Mouse (Mus musculus): Measurements from ENCODE around the gene Itgbl1.

DNA sequence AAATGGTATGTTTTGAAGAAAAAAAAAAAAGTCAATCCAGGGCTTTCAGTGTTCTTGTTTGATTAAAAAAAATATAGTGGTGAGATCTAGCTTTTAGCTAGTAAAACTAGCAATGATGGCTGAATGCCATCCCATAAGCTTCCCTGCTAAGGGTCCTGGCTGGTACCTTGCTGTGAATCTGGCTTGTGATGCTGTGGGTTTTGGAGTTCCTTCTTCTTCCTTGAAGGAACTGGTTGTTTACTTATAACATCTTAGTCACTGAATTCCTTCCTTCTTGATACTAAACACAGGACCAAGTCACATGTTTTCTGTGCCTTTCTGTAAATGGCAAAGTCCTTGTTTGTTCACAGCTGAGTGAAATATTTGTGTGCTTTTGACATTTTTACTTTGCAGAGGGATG, 3.4 kb downstream of the Itgbl1 start:
- no peak for TF ChIP-seq POLR2A (IDR thresholded peaks at IDR 0.05; ENCODE audit: borderline replicate concordance, low read depth, low read length)
- TF ChIP-seq CTCF (IDR thresholded peaks at IDR 0.05; ENCODE audit: low read depth, low read length) = no peak
